Mouse (Mus musculus) stomach, embryonic 14.5 days (tissue): ENCODE measurements at regions not wholly inside any gene's neighbourhood (a gene's known extent, or its start where the extent isn't known, plus 50 kb on each side); places are given as distances from the start of the nearest gene placed in this dataset.

Experiments
- ATAC-seq: fragments of 200-750 bp; cut with Nextera tagmentation; 2 replicates; pipeline ENCODE4 v1.8.0; 2017; ENCODE audit warnings: low read depth, moderate TSS enrichment; ENCODE audit not compliant: insufficient number of reproducible peaks, insufficient read depth, low FRiP score
- H3K27ac ChIP-seq: fragments of 300-500 bp; sonication (generic); 2 replicates; pipeline ENCODE4 v1.5.1; 2014; ENCODE audit warnings: mild to moderate bottlenecking, low read length, moderate library complexity, mixed read lengths
- H3K27me3 ChIP-seq: fragments of 300-500 bp; sonication (generic); 2 replicates; pipeline ENCODE4 v1.6.1; 2014; ENCODE audit warnings: low read length, control low read depth, mixed read lengths; ENCODE audit not compliant: control insufficient read depth, insufficient read depth
- H3K36me3 ChIP-seq: fragments of 300-500 bp; sonication (generic); 2 replicates; pipeline ENCODE4 v1.6.1; 2014; ENCODE audit warnings: mild to moderate bottlenecking, control low read depth, low read length, moderate library complexity, mixed read lengths; ENCODE audit not compliant: control insufficient read depth, insufficient read depth
- H3K4me1 ChIP-seq: fragments of 300-500 bp; sonication (generic); 2 replicates; pipeline ENCODE4 v1.6.1; 2014; ENCODE audit warnings: low read length, control low read depth, mixed read lengths; ENCODE audit not compliant: control insufficient read depth, insufficient read depth
- H3K4me2 ChIP-seq: fragments of 300-500 bp; sonication (generic); replicated peaks from 2 replicates; pipeline ENCODE4 v1.6.1; 2014; ENCODE audit warnings: low read depth, low read length, control low read depth
- H3K4me3 ChIP-seq: fragments of 300-500 bp; sonication (generic); 2 replicates; pipeline ENCODE4 v1.5.1; 2014; ENCODE audit warnings: low read depth, low read length, control low read depth
- H3K9ac ChIP-seq: fragments of 300-500 bp; sonication (generic); replicated peaks from 2 replicates; pipeline ENCODE4 v1.6.1; 2014; ENCODE audit warnings: low read depth, mild to moderate bottlenecking, control low read depth, low read length, moderate library complexity, mixed read lengths
- H3K9me3 ChIP-seq: fragments of 300-500 bp; sonication (generic); 2 replicates; pipeline ENCODE4 v1.6.1; 2016; ENCODE audit warnings: low read depth, low read length, control low read depth; ENCODE audit not compliant: control insufficient read depth
- WGBS: fragments of 180-500 bp; shearing (Covaris S2); extraction: QIAGEN DNeasy Blood & Tissue Kit; methylation state at CpG from one replicate; pipeline ENCODE4 v1.1.7; 2014; 5-methylcytosine and 5-hydroxymethylcytosine counted together

DNA sequence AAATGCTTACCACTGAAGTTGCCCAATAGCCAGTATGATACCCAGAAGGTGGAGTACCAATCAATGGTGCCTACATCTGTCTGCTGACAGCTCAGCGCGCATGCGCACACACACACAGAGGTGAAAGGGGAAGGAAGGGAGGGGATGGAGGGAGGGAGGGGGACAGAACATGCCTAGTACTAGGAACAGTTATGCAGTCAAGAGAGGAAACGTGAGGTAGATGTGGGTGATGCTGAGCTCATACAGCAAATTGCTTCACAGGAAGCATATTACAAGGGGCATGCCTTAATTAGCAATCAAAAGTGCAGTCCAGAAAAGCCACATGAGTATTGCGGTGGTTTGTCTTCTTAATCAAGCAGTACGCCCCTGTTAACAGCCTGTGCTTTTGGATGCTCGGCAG is 265.3 kb upstream of the Foxq1 start:
- H3K27ac ChIP-seq, result no peak overlapping the region
- H3K27me3 ChIP-seq, result no peaks in the 10 kb centered on the region
- no peak overlapping the region for H3K4me3 ChIP-seq
- H3K4me1 ChIP-seq, result no peaks in the 10 kb centered on the region
- no peak overlapping the region for H3K9ac ChIP-seq
- H3K9me3 ChIP-seq, result no peaks in the 10 kb centered on the region
- H3K36me3 ChIP-seq, result no peaks in the 10 kb centered on the region
- WGBS, result 91% methylated on average over 7 of the region's 7 CpGs
- H3K4me2 ChIP-seq, result no peak overlapping the region
- ATAC-seq, result no peak

DNA sequence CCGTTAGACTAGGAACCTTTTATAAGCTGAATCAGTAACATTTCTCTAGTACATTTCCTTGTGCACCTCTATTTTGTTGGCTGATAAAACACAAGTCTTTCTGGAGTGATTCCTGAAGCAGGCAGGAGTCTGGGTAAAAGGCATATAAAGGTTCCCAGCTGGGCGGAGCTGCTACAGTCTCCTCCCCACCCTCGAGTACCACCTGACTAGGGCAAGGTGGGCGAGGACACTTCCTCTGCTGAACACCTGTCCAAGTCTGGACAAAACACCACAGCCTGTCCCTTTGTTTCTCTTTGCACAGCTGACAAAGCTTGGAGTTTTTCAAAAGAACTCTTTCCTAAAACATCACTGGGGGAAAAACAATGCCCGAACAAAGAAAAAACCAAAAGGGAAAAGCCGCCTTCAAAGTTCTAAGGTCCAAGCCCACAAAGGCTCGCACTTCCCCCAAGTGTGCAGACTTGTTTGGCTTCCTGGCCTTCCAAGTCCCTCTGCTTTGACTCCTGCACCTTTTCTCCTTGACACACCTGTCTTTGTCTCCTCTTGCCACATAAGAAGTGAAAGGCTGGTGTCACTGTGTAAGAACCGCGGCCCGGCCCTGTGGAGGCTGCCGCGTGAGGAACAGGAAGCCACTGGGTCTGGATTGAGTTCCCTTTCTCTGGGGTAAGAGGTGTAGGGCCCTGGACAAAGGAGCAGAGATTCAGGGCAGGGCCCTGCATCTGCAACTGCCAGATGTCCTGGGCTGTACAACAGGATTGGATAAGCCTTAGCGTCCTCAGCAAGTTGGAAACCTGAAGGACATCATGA is 263.1 kb upstream of the Foxq1 start:
- ATAC-seq, result no peak

DNA sequence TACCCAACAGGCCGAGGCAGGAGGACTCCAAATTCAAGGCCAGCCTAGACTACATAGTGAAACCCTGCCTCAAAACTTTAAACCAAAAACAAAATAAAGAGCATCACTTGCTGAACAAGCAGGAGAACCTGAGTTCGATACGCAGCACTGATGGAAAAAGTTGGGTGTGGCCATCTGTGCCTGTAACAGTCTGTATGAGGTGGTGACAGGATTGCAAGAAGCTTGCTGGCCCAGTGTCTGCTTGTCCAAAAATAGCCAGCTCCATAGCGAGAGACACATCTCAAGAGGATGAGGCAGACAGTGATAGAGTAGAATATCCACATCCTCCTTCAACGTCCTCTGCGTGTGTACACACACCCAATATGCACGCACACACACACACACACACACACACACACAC is 261.9 kb upstream of the Foxq1 start:
- H3K36me3 ChIP-seq, result no peaks in the 10 kb centered on the region
- ATAC-seq, result no peak
- no peaks in the 10 kb centered on the region for H3K9me3 ChIP-seq
- H3K4me1 ChIP-seq, result no peaks in the 10 kb centered on the region
- no peaks in the 10 kb centered on the region for H3K27me3 ChIP-seq
- H3K4me2 ChIP-seq, result no peak overlapping the region
- no peak overlapping the region for H3K9ac ChIP-seq
- no peak overlapping the region for H3K4me3 ChIP-seq
- no peak overlapping the region for H3K27ac ChIP-seq
- WGBS, result 81% methylated on average over 7 of the region's 7 CpGs

More for the DNA sequence above, 263.1 kb upstream of the Foxq1 start:
- H3K36me3 ChIP-seq, result no peaks in the 10 kb centered on the region
- peak overlapping the region; percentile 6; the same call in 1 of the 2 replicates for H3K27ac ChIP-seq
- H3K4me2 ChIP-seq, result no peak overlapping the region
- no peaks in the 10 kb centered on the region for H3K9me3 ChIP-seq
- no peak overlapping the region for H3K4me3 ChIP-seq
- WGBS, result 76% methylated on average over 13 of the region's 13 CpGs
- H3K9ac ChIP-seq, result no peak overlapping the region
- H3K27me3 ChIP-seq, result no peaks in the 10 kb centered on the region
- no peaks in the 10 kb centered on the region for H3K4me1 ChIP-seq

DNA sequence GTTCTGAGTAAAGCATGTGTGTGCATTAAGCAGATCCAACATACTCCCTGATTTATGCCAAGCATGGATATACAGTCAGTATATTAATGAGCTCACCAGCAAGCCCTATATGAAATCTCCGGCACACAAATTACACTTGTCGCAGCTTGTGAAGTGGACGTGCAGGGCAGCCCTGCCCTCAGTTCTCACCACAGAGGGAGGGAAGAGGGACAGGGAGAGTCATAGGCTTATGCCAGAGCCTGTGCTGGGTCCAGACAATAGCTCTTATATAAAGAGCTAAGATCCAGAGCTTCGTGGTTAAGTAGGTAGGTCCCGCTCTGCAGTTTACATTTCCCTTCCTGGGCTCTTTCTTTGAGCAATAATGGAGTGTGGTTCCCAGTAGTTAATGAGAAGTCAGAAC is 252.7 kb upstream of the Foxq1 start:
- Histone ChIP-seq H3K27me3 (no peaks in the 10 kb centered on the region), H3K9ac (no peak overlapping the region), H3K9me3 (no peaks in the 10 kb centered on the region), H3K36me3 (no peaks in the 10 kb centered on the region), H3K4me2 (no peak overlapping the region), H3K4me3 (no peak overlapping the region), H3K4me1 (no peaks in the 10 kb centered on the region), H3K27ac (no peak overlapping the region)
- WGBS, result 34% methylated on average over 5 of the region's 5 CpGs
- ATAC-seq, result peak; percentile 53; the same call in 1 of the 2 replicates

DNA sequence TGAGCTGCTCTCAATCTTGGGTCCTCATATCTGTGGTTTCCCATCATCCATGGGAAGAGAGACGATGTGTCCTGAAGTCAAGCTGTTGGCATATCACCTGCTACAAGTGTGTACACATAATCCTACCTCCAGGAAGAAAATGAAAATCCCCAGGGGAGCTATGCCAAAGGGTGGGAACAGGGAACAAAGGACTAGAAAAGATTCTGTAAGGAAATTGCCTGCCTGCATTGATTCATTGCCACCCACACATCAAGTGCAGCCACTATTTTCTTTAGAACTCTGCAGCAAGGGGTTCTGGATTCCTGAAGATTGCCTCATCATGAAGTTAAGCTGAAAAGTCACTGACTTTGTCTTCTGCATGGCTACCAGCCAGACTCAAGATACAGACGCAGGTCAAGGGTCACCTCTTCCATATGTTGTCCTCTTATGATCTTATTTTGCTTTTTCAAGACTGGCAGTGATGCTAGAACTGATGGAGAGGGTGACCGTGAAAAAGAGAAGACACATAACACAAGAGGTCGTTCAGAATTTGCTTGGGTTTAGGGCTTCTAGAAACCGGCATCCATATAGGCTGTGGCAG is 251.6 kb upstream of the Foxq1 start:
- Histone ChIP-seq H3K9ac (no peak overlapping the region), H3K4me1 (no peaks in the 10 kb centered on the region; the same call in 1 of the 2 replicates), H3K36me3 (no peaks in the 10 kb centered on the region), H3K27me3 (no peaks in the 10 kb centered on the region), H3K4me2 (no peak overlapping the region), H3K4me3 (no peak overlapping the region), H3K9me3 (no peaks in the 10 kb centered on the region), H3K27ac (no peak overlapping the region)
- no peak for ATAC-seq
- WGBS, result 86% methylated on average over 5 of the region's 5 CpGs

DNA sequence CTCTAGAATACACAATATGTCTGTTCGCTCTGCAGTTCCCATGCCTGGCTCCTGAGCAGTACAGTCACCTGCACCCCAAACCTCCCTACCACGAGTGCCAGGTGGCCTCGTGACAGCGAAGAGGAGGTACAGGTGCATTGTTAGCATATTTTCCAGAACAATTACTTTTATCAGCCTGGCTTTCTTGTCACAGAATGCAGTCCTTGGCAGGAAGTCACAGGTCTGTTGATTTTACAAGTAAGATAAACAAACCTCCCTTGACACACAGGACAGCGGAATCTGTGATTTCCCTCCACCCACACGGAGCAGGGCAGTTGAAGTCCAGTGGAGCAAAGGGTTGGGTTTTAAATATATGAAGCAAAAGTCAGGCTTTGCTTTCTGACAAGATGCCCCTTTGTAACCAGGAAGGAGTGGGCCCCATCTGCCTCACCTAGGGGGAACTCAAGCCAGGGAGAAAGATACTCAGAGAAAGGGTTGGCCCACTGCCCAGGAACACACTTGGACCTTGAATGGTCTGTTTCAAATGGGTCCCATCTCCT is 246.8 kb upstream of the Foxq1 start:
- no peaks in the 10 kb centered on the region for H3K27me3 ChIP-seq
- peak overlapping the region; percentile 11; the same call in 1 of the 2 replicates for H3K27ac ChIP-seq
- peak; percentile 77 for ATAC-seq
- H3K4me2 ChIP-seq, result no peak overlapping the region
- no peaks in the 10 kb centered on the region for H3K9me3 ChIP-seq
- no peaks in the 10 kb centered on the region; the same call in 1 of the 2 replicates for H3K4me1 ChIP-seq
- no peak overlapping the region for H3K4me3 ChIP-seq
- no peaks in the 10 kb centered on the region for H3K36me3 ChIP-seq
- WGBS, result 26% methylated on average over 6 of the region's 6 CpGs
- H3K9ac ChIP-seq, result no peak overlapping the region

DNA sequence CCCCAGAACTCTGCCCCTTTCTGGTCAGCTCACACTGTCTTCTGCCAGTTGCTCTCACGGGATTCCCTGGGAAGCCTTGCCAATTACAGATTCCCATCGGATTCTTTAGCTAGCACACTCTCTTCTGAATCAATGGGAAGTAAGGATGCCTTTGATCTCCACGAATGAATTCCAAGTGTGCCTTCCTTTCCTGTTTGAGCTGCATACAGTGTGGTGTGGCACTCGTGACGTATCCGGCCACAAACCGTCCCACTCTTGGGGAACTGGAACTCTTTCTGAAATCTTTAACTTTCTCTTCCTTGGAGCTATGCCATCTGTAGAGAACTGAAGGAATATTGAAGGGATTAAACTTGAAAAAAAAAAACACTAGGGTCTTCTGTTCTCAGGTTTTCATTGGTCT is 243.2 kb upstream of the Foxq1 start:
- Histone ChIP-seq H3K36me3 (no peaks in the 10 kb centered on the region), H3K4me2 (no peak overlapping the region), H3K27ac (no peak overlapping the region), H3K4me3 (no peak overlapping the region), H3K4me1 (no peaks in the 10 kb centered on the region; the same call in 1 of the 2 replicates), H3K9me3 (no peaks in the 10 kb centered on the region), H3K27me3 (no peaks in the 10 kb centered on the region), H3K9ac (no peak overlapping the region)
- 55% methylated on average over 7 of the region's 7 CpGs for WGBS
- no peak for ATAC-seq

DNA sequence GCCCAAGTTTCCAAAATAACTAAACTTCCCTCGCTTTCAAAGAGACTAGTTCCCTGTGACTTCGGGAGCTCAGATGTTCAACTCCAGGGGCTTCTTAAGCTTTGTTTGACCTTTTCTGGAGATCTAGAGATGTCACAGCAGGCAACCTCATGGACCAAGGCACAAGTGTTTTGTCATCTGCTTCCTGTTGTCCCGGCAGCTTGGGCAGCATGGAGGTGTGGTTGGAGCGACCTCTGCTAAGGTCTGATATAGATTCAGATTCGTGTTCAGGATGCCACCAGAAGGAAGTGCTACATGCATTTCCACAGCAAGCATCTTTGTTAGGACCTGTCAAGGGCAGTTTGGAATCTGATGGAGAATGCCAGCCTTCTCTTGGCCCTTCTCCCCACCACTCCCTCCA is 242.1 kb upstream of the Foxq1 start:
- WGBS, result 72% methylated on average over 5 of the region's 5 CpGs
- ATAC-seq, result no peak
- H3K4me2 ChIP-seq, result no peak overlapping the region
- H3K4me1 ChIP-seq, result no peaks in the 10 kb centered on the region; the same call in 1 of the 2 replicates
- no peaks in the 10 kb centered on the region for H3K36me3 ChIP-seq
- H3K9ac ChIP-seq, result no peak overlapping the region
- H3K27ac ChIP-seq, result no peak overlapping the region
- H3K27me3 ChIP-seq, result no peaks in the 10 kb centered on the region
- no peaks in the 10 kb centered on the region for H3K9me3 ChIP-seq
- H3K4me3 ChIP-seq, result no peak overlapping the region
